Mouse (Mus musculus) urinary bladder, postnatal 25 days (tissue): ENCODE data around the gene C1s1.
"Not testable (repeated sequence)": the region's sequence is repeated elsewhere in the genome, so short reads cannot be mapped to it uniquely, and the experiment has no call there.

Experiments used
- DNase-seq: peaks from one replicate; pipeline ENCODE4 v3.0.0; 2022; ENCODE audit warnings: low spot score

The C1s1 gene

DNA sequence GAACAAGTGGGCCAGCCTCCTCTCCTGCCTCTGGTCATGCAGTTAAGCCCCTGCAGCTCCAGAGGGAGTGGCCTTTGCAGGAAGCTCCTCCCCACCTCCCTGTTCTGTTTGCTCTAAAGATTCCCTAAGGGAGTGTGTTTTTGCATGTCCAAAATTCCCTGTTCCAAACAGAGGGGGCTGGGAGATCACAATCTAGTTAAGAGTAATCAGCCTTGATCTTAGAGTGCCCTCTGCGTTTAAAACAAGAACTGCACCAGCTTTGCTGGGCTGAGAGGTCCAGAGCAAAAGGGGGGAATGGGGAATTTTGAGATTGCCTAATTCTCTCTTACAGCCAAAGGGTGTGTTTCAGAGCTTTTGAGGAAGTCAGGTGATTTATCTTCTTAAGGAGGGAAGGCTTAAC is at the start of gene C1s1:
C1s1 (minus strand) TSS at position 76 of the 400 bp plus-strand sequence.
- DNase-seq = peak; percentile 48

- DNase-seq = no peak
Observed at GRCm38 (mm10) chr6:124588771-124589170, 46.6 kb upstream of the C1s1 start.

DNA sequence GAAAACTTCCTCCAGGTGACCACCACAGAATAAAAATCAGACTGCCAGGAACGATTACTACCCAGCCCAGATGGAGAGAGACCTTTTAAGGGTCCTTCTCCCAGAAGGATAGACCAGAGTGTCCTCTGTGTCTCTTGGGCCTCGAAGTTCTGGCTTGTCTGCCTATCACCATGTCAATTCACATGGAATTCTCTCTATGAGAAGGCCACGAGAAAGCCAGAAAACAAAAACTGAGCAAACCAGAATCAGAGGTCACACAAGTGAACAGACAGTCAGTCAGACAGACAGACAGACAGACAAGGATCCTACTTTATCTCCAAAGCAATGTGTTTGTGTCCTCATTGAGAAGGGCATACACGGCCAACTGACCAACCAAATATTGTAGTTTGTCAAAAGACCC is 44.1 kb upstream of the C1s1 start:
- DNase-seq = no peak

DNA sequence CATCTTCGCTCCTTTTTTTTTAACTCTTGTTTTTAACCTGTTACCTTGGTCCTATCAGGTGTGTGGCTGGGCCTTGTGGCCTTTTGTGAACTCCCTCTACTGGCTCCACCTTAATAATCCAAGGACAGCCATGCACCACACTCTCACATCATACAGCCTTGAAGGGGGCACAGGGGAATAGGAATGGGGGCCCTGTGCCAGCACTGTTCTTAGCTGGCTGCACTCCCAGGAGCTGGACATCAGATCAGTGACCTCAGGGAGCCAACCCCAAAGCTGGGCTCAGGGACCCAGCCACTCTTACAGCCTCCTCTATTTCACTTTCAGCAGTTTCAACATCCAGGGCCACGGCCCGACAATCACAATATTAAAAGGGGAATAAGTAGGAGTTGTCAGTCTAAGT is 43.6 kb upstream of the C1s1 start:
- no peak for DNase-seq

GRCm38 (mm10) chr6:124584935-124585334 is 42.8 kb upstream of the C1s1 start:
- no peak for DNase-seq

DNA sequence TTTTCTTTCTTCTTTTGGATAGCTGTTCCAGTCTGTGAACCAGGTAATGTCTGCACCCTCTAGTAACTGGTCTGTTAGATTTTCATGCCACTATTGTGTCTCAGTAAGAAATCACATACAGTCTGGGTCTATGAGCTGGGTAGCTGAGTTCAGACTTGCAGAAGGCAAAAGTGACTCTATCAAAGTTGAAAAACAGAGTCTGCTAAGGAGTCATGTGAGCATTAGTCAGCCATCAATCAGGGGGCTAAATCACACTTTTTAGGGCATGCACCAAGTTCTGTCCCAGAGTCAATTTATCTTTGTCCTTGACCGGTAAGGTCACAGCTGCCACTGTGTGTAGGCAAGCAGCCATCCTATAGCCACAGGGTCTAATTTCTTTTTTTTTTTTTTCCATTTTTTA is 40.1 kb upstream of the C1s1 start:
- no peak for DNase-seq

DNA sequence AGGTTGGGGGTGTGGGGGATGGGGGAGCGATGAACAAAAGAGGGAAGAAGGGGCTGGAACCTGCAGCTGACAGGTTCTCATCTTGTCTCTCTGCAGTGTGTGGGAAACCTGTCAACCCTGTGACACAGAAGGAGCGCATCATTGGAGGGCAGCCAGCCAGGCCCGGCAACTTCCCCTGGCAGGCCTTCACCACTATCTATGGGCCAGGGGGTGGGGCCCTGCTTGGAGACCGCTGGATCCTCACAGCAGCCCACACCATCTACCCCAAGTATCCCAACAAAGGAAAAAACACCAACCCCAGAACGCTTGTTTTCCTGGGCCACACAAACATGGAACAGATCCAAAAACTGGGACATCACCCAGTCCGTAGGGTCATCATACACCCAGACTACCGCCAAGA is 38.0 kb upstream of the C1s1 start:
- not testable (repeated sequence) for DNase-seq

DNA sequence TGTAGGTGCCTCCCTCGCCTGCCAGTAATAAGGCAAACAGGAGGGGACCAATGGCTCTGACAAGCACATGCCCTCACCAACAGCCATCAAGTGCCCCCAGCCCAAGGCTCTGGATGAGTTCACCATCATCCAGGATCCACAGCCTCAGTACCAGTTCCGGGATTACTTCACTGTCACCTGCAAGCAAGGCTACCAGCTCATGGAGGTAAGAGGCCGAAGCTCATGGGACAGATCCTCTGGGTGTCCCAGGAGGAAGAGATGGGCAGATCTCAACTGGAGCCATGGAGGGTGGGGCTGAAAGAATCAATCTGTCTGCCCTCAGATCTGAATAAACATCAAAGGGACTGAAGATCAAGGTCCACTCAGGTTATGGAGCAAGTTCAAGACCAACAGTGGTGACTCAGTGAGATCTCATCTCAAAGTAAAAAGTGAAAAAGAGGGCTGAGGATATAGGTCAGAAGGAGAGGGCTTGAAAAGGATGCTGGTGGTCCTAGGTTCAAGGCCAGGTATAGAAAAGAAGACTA is 33.1 kb upstream of the C1s1 start:
- not testable (repeated sequence) for DNase-seq

DNA sequence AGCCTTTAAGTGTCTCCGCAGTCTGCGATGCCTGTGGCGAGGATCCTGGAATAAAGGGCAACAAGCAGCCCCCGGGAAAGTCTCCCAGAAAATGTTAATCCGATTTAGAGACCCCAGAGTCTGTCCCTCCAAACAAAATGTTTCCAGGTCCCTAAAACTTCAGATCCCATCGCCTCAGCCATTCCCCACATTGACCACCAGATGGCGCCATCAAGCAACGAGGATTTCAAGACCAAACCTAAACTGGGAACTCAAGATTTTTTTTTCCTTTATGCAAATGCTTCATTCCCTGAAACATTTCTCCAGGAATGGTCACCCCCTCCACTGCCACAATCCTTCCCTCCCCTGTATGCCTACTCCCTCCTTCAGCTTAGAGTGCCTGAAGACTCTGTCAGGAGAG is 27.9 kb upstream of the C1s1 start, which contains the start of gene C1rb:
C1rb (plus strand) TSS at position 269 of the 400 bp plus-strand sequence.
- peak; percentile 67 for DNase-seq

DNA sequence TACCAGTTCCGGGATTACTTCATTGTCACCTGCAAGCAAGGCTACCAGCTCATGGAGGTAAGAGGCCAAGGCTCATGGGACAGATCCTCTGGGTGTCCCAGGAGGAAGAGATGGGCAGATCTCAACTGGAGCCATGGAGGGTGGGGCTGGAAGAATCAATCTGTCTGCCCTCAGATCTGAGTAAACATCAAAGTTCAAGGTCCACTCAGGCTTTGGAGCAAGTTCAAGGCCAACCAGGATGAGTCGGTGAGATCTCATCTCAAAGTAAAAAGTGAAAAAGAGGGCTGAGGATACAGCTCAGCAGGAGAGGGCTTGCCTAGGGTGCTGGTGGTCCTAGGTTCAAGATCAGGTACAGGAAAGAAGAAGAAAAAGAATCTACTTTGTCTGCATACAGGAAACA is 19.5 kb upstream of the C1s1 start:
- not testable (repeated sequence) for DNase-seq

- DNase-seq = not testable (repeated sequence)
Observed at GRCm38 (mm10) chr6:124561156-124561555, 19.0 kb upstream of the C1s1 start.

DNA sequence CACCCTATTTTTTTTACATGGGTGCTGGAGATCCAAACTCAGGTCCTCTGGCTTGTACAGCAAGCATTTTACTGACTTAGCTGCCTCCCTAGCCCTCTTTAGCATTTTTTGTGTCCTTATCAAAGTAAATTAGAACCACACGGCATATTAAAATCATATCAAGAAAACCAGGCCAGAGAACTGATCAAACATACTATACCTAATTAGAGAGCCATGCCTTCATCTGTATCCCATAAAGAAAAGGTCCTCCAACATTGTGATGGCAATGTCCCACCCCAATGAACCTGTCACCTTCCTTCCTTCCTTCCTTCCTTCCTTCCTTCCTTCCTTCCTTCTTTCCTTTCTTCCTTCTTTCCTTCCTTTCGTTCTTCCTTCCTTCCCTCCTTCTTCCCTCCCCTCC is 13.8 kb upstream of the C1s1 start:
- not testable (repeated sequence) for DNase-seq

- no peak for DNase-seq
Observed at GRCm38 (mm10) chr6:124552766-124553165, 10.6 kb upstream of the C1s1 start.

- DNase-seq = no peak
Observed at GRCm38 (mm10) chr6:124549023-124549550, 6.9 kb upstream of the C1s1 start.

- DNase-seq = not testable (repeated sequence)
Observed at GRCm38 (mm10) chr6:124547979-124548378, 5.8 kb upstream of the C1s1 start.

DNA sequence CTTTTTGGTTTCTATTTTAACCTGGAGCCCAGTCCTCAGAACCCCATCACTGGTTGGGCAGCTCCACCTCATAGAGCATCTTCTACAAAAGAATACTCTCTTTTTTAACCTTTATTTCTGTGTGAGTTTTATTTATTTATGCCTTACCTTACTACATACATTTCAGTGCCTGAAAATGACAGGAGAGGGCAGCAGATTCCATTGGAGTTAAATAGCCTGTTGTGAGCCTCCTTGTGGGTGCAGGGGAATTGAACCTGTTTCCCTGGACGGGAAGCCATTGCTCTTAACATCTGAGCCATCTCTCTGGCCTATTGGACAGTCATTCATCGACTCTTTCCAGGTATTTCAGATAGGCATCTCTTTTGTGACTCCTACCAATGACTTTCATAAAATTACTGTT is 3.3 kb upstream of the C1s1 start:
- DNase-seq = no peak

- DNase-seq = no peak
Observed at GRCm38 (mm10) chr6:124544466-124544865, 2.3 kb upstream of the C1s1 start.

GRCm38 (mm10) chr6:124541176-124541575 is 983 bp downstream of the C1s1 start:
- DNase-seq = not testable (repeated sequence)

- DNase-seq = not testable (repeated sequence)
Observed at GRCm38 (mm10) chr6:124536125-124536829, 5.9 kb downstream of the C1s1 start.

- DNase-seq = no peak
Observed at GRCm38 (mm10) chr6:124531077-124531476, 11.1 kb downstream of the C1s1 start.

GRCm38 (mm10) chr6:124527881-124528280 is 14.3 kb downstream of the C1s1 start:
- no peak for DNase-seq

DNA sequence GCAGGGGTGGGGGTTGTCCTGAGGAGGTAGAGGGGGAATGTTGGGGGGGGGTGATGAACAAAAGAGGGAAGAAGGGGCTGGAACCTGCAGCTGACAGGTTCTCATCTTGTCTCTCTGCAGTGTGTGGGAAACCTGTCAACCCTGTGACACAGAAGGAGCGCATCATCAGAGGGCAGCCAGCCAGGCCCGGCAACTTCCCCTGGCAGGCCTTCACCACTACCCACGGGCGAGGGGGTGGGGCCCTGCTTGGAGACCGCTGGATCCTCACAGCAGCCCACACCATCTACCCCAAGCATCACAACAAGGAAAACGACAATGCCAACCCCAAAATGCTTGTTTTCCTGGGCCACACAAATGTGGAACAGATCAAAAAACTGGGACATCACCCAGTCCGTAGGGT is 20.1 kb downstream of the C1s1 start:
- DNase-seq = not testable (repeated sequence)

GRCm38 (mm10) chr6:124517733-124518132 is 24.4 kb downstream of the C1s1 start:
- not testable (repeated sequence) for DNase-seq
